Mouse (Mus musculus) forebrain, embryonic 15.5 days (tissue): Measurements from ENCODE around the gene Cdc14b. TPM values are rescaled to one million over a fixed set of nuclear protein-coding genes. Genes with fewer than 3 reads are reported as not detected.

Experiments
- ATAC-seq: fragments of 200-750 bp; cut with Nextera tagmentation; replicated peaks from 2 replicates; pipeline ENCODE4 v1.8.0; 2017; ENCODE audit warnings: mild to moderate bottlenecking, moderate TSS enrichment, moderate library complexity
- H3K27ac ChIP-seq: fragments of 300-500 bp; sonication (generic); replicated peaks from 2 replicates; pipeline ENCODE4 v1.5.1; 2015; ENCODE audit warnings: mild to moderate bottlenecking, inconsistent platforms
- H3K27me3 ChIP-seq: fragments of 300-500 bp; sonication (generic); 2 replicates; pipeline ENCODE4 v1.6.1; 2015; ENCODE audit warnings: inconsistent platforms
- H3K36me3 ChIP-seq: fragments of 300-500 bp; sonication (generic); 2 replicates; pipeline ENCODE4 v1.6.1; 2015; ENCODE audit warnings: mild to moderate bottlenecking, inconsistent platforms
- H3K4me1 ChIP-seq: fragments of 300-500 bp; sonication (generic); 2 replicates; pipeline ENCODE4 v1.6.1; 2015; ENCODE audit warnings: inconsistent platforms
- H3K4me2 ChIP-seq: fragments of 300-500 bp; sonication (generic); replicated peaks from 2 replicates; pipeline ENCODE4 v1.6.1; 2015; ENCODE audit warnings: mild to moderate bottlenecking, inconsistent platforms
- H3K4me3 ChIP-seq: fragments of 300-500 bp; sonication (generic); 2 replicates; pipeline ENCODE4 v1.5.1; 2015; ENCODE audit warnings: mild to moderate bottlenecking, inconsistent platforms
- H3K9ac ChIP-seq: fragments of 300-500 bp; sonication (generic); replicated peaks from 2 replicates; pipeline ENCODE4 v1.6.1; 2015; ENCODE audit warnings: mild to moderate bottlenecking, inconsistent platforms
- H3K9me3 ChIP-seq: fragments of 300-500 bp; sonication (generic); 2 replicates; pipeline ENCODE4 v1.6.1; 2016; ENCODE audit warnings: inconsistent platforms
- WGBS: fragments of 180-500 bp; shearing (Covaris S2); methylation state at CpG from one replicate; pipeline ENCODE4 v1.1.7; 2015; ENCODE audit warnings: mixed read lengths; 5-methylcytosine and 5-hydroxymethylcytosine counted together
- polyA plus RNA-seq: library from polyadenylated mRNA; unstranded; fragments of >200 nt; fragmentation: Nextera tagmentation; extraction: Ambion mirVana; gene quantifications from 2 replicates; pipeline ENCODE4 v1.2.1, GENCODE M21; 2015

Cdc14b gene
- polyA plus RNA-seq, 1 experiment from 2014 or later: 3.0 TPM

DNA sequence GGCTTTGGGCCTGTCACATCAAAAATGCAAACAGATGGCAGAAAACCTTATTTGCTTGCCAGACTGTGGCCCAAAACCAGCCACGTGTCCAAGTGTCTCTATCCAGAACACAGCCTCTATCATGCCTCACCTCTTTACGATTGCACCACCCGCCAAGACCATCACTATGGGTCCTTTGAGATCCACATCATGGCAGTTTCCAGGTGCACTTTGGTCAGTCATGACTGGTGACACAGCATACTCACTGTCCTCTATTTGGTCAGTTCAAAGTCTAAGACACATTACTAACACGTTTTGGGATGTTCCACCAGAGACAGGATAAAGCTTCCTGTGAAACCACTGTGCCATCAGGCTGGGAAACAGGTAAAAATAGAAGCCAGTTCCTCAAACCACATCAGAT lies 91.5 kb downstream of the Cdc14b start:
- ATAC-seq: no peak
- WGBS: 76% methylated on average over 4 of the region's 4 CpGs
- no peaks in the 10 kb centered on the region for H3K4me1 ChIP-seq
- H3K4me2 ChIP-seq: no peak overlapping the region
- no peaks in the 10 kb centered on the region; the same call in 1 of the 2 replicates for H3K36me3 ChIP-seq
- H3K27ac ChIP-seq: no peak overlapping the region
- H3K4me3 ChIP-seq: no peak overlapping the region
- H3K9ac ChIP-seq: no peak overlapping the region
- no peaks in the 10 kb centered on the region for H3K27me3 ChIP-seq
- H3K9me3 ChIP-seq: no peaks in the 10 kb centered on the region

- Histone ChIP-seq H3K4me2 (no peak overlapping the region), H3K4me1 (no peaks in the 10 kb centered on the region)
- 91% methylated on average over 2 of the region's 2 CpGs for WGBS
These were observed 93.0 kb downstream of the Cdc14b start for GRCm38 (mm10) chr13:64182091-64182490.

DNA sequence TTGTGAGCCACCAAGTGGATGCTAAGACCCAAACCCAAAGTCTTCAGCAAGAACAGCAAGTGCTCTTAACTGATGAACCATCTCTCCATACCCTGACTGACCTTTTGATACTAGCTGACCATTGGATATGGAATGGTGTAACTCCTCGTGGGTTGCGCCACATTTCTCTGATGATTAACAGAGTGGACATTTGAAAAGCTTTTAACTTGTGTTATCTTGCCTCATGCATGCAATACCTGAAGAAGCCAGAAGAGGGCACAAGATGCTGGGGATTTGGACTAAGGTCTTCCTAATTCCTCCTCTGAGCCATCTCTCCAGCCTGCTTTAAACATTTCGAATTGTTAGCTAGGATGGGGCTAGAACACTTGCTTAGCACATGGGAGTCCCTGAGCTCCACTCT lies 94.2 kb downstream of the Cdc14b start:
- no peaks in the 10 kb centered on the region; the same call in 1 of the 2 replicates for H3K36me3 ChIP-seq
- no peak overlapping the region for H3K4me2 ChIP-seq
- WGBS: 88% methylated on average over 3 of the region's 3 CpGs
- H3K27ac ChIP-seq: no peak overlapping the region
- no peak overlapping the region for H3K9ac ChIP-seq
- H3K27me3 ChIP-seq: no peaks in the 10 kb centered on the region
- ATAC-seq: no peak
- no peaks in the 10 kb centered on the region for H3K4me1 ChIP-seq
- H3K9me3 ChIP-seq: no peaks in the 10 kb centered on the region
- no peak overlapping the region for H3K4me3 ChIP-seq

More at GRCm38 (mm10) chr13:64182091-64182490, 93.0 kb downstream of the Cdc14b start:
- Histone ChIP-seq H3K9me3 (no peaks in the 10 kb centered on the region), H3K27me3 (no peaks in the 10 kb centered on the region), H3K9ac (no peak overlapping the region), H3K36me3 (no peaks in the 10 kb centered on the region; the same call in 1 of the 2 replicates), H3K27ac (no peak overlapping the region), H3K4me3 (no peak overlapping the region)
- ATAC-seq: no peak

- no peak overlapping the region for H3K4me2 ChIP-seq
- H3K4me3 ChIP-seq: no peak overlapping the region
- H3K4me1 ChIP-seq: no peaks in the 10 kb centered on the region
- H3K9me3 ChIP-seq: no peaks in the 10 kb centered on the region
- no peak for ATAC-seq
- no peak overlapping the region for H3K9ac ChIP-seq
- H3K27ac ChIP-seq: no peak overlapping the region
- no peaks in the 10 kb centered on the region for H3K27me3 ChIP-seq
- 87% methylated on average over 4 of the region's 4 CpGs for WGBS
- no peaks in the 10 kb centered on the region; the same call in 1 of the 2 replicates for H3K36me3 ChIP-seq
These were observed 94.8 kb downstream of the Cdc14b start for GRCm38 (mm10) chr13:64180300-64180699.

DNA sequence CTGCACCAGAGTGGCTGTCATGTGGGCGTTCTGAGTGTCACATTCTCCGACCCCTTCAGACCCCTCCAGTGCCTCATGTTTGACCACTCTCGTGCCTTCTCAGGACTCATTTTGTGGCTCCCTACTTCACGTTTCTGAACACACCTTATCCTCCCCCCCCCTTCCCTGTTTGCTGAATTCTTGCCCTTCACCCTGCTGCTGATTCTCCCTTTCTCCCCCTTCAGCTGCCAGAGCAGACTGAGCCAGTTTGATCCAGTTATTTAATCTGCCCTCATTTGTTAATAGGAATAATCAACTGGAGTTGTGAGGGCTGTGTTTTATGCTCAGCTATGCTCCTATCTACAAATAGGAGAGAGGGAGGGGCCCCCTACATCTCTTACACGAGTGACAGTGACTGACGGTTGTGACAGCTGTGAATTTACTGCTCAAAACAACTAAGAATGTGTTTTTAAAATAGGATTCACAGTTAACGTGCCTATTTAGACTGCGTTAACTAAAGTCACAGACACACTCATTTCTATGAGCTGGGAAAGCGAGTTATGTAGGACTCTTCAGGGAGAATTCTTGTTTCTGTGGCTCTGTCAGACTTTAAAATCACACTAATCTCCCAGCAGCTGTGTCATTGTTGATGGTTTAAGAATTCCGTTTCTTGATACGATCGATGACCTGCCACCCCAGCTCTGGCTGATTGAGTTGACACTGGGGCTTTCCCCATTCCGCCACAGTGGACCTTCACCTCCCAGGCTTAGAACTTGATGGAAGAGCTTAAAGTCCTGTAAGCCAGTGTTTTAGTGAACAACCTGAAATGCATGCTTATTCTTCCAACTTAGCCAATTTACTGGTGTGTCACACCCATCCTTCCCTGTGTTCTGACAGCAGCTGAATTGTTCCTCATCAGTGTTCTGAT lies 96.1 kb downstream of the Cdc14b start:
- Histone ChIP-seq H3K36me3 (no peaks in the 10 kb centered on the region), H3K9ac (no peak overlapping the region), H3K4me2 (no peak overlapping the region), H3K27ac (no peak overlapping the region), H3K9me3 (no peaks in the 10 kb centered on the region), H3K27me3 (no peaks in the 10 kb centered on the region), H3K4me1 (no peaks in the 10 kb centered on the region), H3K4me3 (no peak overlapping the region)
- WGBS: 61% methylated on average over 13 of the region's 13 CpGs
- ATAC-seq: 0 out of 2 replicates have a peak, but pooled peaks have one; percentile 35

DNA sequence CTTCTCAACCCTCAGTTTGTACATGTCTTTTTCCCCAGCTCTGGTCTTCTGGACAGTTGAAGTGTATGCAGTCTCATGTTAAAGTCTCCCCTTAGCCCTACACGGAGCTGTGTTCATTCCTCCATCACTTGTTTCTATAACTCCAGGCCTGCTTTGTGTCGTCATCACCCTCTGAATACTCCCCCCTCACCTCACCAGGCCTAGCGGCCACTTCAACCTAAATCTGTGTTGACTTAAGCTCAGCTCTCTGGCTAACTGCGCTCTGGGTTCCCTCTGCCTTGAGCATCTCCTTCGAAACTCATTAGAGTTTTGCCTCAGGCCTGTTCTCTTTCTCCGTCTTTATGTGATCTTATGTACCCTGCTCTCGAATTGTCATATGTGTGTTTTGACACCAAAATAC lies 97.1 kb downstream of the Cdc14b start:
- H3K36me3 ChIP-seq: peaks cover under 1% of the 10 kb centered on the region; the same call in 1 of the 2 replicates

DNA sequence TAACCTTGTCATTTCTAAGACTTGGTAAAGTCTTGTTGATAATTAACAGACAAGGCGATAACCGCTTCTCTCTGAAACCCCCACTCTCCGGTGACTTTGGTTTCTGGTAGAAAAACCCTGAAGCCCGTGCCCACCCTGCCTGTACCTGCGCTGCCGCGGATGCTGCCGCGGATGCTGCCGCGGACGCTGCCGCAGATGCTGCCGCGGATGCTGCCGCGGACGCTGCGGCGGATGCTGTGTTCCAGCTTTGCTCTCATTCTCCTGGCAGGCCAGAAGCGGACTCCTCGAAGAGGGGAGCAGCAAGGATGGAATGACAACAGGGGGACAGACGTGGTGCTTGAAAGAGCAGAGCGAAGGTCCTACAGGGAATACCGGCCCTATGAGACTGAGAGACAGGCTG lies 105.3 kb downstream of the Cdc14b start:
- Histone ChIP-seq H3K27ac (no peak overlapping the region), H3K4me3 (no peak overlapping the region), H3K27me3 (no peaks in the 10 kb centered on the region), H3K9ac (no peak overlapping the region), H3K36me3 (peaks cover 41% of the 10 kb centered on the region), H3K4me2 (no peak overlapping the region), H3K4me1 (no peaks in the 10 kb centered on the region), H3K9me3 (peaks cover 36% of the 10 kb centered on the region)
- ATAC-seq: no peak
- 98% methylated on average over 25 of the region's 25 CpGs for WGBS

More for the DNA sequence above, 97.1 kb downstream of the Cdc14b start:
- Histone ChIP-seq H3K27me3 (no peaks in the 10 kb centered on the region), H3K4me2 (no peak overlapping the region), H3K4me1 (no peaks in the 10 kb centered on the region), H3K9ac (no peak overlapping the region), H3K4me3 (no peak overlapping the region), H3K9me3 (no peaks in the 10 kb centered on the region), H3K27ac (no peak overlapping the region)
- no peak for ATAC-seq
- 80% methylated on average over 7 of the region's 7 CpGs for WGBS

- Histone ChIP-seq H3K27ac (no peak overlapping the region), H3K9me3 (no peaks in the 10 kb centered on the region), H3K36me3 (peaks cover 7% of the 10 kb centered on the region; the same call in 1 of the 2 replicates), H3K4me1 (peaks cover 17% of the 10 kb centered on the region), H3K4me3 (peak overlapping the region; percentile 79), H3K4me2 (peak overlapping the region; percentile 87), H3K9ac (no peak overlapping the region), H3K27me3 (0 out of 2 replicates have a peak, but pooled peaks cover 8% of the 10 kb centered on the region)
- no peak for ATAC-seq
- WGBS: 33% methylated on average over 13 of the region's 13 CpGs
These were observed 111.9 kb downstream of the Cdc14b start for GRCm38 (mm10) chr13:64163147-64163715.

DNA sequence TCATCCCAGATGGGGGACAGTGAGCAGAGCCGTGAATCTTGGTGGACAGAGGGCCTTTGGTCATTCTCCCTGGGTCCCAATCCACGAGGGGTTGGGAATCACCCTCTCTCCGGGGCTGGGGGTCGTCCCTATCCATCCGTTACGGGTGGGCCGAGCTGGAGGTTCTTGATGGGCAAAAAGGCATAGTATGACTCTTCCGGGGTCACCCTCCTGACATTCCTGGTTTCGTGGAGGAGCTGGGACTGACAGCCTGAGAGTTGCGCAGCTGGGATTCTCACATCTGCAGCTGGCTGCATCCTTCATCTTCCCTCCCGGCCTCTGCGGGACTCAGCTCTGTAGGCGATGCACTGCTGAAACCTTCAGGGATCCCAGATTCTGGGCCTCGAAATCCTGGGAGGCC lies 112.5 kb downstream of the Cdc14b start:
- H3K9me3 ChIP-seq: no peaks in the 10 kb centered on the region
- no peak overlapping the region for H3K27ac ChIP-seq
- H3K4me1 ChIP-seq: peaks cover 17% of the 10 kb centered on the region
- peak overlapping the region; percentile 79 for H3K4me3 ChIP-seq
- WGBS: under 1% methylated on average over 14 of the region's 14 CpGs
- H3K4me2 ChIP-seq: peak overlapping the region; percentile 87
- peaks cover 7% of the 10 kb centered on the region; the same call in 1 of the 2 replicates for H3K36me3 ChIP-seq
- H3K27me3 ChIP-seq: 0 out of 2 replicates have a peak, but pooled peaks cover 8% of the 10 kb centered on the region
- peak overlapping the region; percentile 74 for H3K9ac ChIP-seq
- ATAC-seq: peak; percentile 3; the same call in 1 of the 2 replicates

GRCm38 (mm10) chr13:64161916-64162611 lies 113.0 kb downstream of the Cdc14b start:
- ATAC-seq: peak; percentile 71
- H3K27ac ChIP-seq: peak overlapping the region; percentile 78
- H3K27me3 ChIP-seq: 0 out of 2 replicates have a peak, but pooled peaks cover 8% of the 10 kb centered on the region
- H3K36me3 ChIP-seq: peaks cover 4% of the 10 kb centered on the region; the same call in 1 of the 2 replicates
- H3K4me2 ChIP-seq: peak overlapping the region; percentile 87
- peak overlapping the region; percentile 79 for H3K4me3 ChIP-seq
- peak overlapping the region; percentile 74 for H3K9ac ChIP-seq
- H3K9me3 ChIP-seq: no peaks in the 10 kb centered on the region
- under 1% methylated on average over 56 of the region's 71 CpGs for WGBS
- H3K4me1 ChIP-seq: peaks cover 17% of the 10 kb centered on the region

GRCm38 (mm10) chr13:64161548-64161915 lies 113.6 kb downstream of the Cdc14b start, which contains the start of gene Habp4:
Habp4 (plus strand) TSS chr13:64161824.
- ATAC-seq: peak; percentile 98
- Histone ChIP-seq H3K4me2 (peak within 1 kb of the TSS; percentile 87), H3K4me3 (peak within 1 kb of the TSS; percentile 79), H3K36me3 (peaks cover under 1% of the 10 kb centered on the region; the same call in 1 of the 2 replicates), H3K27ac (peak within 1 kb of the TSS; percentile 78), H3K4me1 (peaks cover 17% of the 10 kb centered on the region), H3K27me3 (0 out of 2 replicates have a peak, but pooled peaks cover 8% of the 10 kb centered on the region), H3K9ac (peak within 1 kb of the TSS; percentile 74), H3K9me3 (no peaks in the 10 kb centered on the region)
- WGBS: under 1% methylated on average over 31 of the region's 31 CpGs
